Mouse (Mus musculus) bone marrow macrophage, adult 2 months (primary cell): ENCODE measurements at regions not wholly inside any gene's neighbourhood (a gene's known extent, or its start where the extent isn't known, plus 50 kb on each side); places are given as distances from the start of the nearest gene placed in this dataset.
"Not testable (repeated sequence)": the region's sequence is repeated elsewhere in the genome, so short reads cannot be mapped to it uniquely, and the experiment has no call there.

Source experiments
- H3K27ac ChIP-seq: 2 replicates; pipeline ENCODE4 v1.5.1; 2012; ENCODE audit warnings: low read depth, low read length; ENCODE audit not compliant: insufficient read depth
- H3K4me1 ChIP-seq: 2 replicates; pipeline ENCODE4 v1.6.1; 2012; ENCODE audit warnings: low read length; ENCODE audit not compliant: control insufficient read depth, insufficient read depth
- H3K4me3 ChIP-seq: 2 replicates; pipeline ENCODE4 v1.5.1; 2012; ENCODE audit warnings: mild to moderate bottlenecking, low read length, moderate library complexity; ENCODE audit not compliant: insufficient read depth
- CTCF ChIP-seq: IDR thresholded peaks from 2 replicates; pipeline ENCODE4 v1.5.1; 2012; ENCODE audit warnings: low read depth, mild to moderate bottlenecking, low read length, moderate library complexity
- POLR2A ChIP-seq: IDR thresholded peaks from 2 replicates; pipeline ENCODE4 v1.6.1; 2012; ENCODE audit warnings: mild to moderate bottlenecking, low read depth, low read length, borderline replicate concordance

GRCm38 (mm10) chr3:109256723-109257122 is 83.7 kb upstream of the Vav3 start:
- no peak for TF ChIP-seq POLR2A
- no peak for TF ChIP-seq CTCF

GRCm38 (mm10) chr3:109266947-109267346 is 73.5 kb upstream of the Vav3 start:
- not testable (repeated sequence) for H3K4me3 ChIP-seq
- H3K27ac ChIP-seq, result peak overlapping the region; percentile 65

More at GRCm38 (mm10) chr3:109256723-109257122, 83.7 kb upstream of the Vav3 start:
- no peak overlapping the region for H3K27ac ChIP-seq
- peaks cover 44% of the 10 kb centered on the region for H3K4me1 ChIP-seq
- no peak overlapping the region for H3K4me3 ChIP-seq

GRCm38 (mm10) chr3:109270783-109271182 is 69.7 kb upstream of the Vav3 start:
- no peak for TF ChIP-seq CTCF
- TF ChIP-seq POLR2A, result no peak
- H3K4me1 ChIP-seq, result peaks cover 35% of the 10 kb centered on the region
- H3K4me3 ChIP-seq, result no peak overlapping the region
- no peak overlapping the region for H3K27ac ChIP-seq

More at GRCm38 (mm10) chr3:109266947-109267346, 73.5 kb upstream of the Vav3 start:
- H3K4me1 ChIP-seq, result peaks cover 18% of the 10 kb centered on the region

- Histone ChIP-seq H3K4me3 (no peak overlapping the region), H3K4me1 (peaks cover 23% of the 10 kb centered on the region), H3K27ac (peak overlapping the region; percentile 73)
- no peak for TF ChIP-seq POLR2A
- TF ChIP-seq CTCF, result no peak
These were observed 67.2 kb upstream of the Vav3 start for GRCm38 (mm10) chr3:109273074-109273801.

GRCm38 (mm10) chr3:109273802-109274155 is 66.7 kb upstream of the Vav3 start:
- TF ChIP-seq CTCF (no peak), POLR2A (no peak)
- Histone ChIP-seq H3K27ac (peak overlapping the region; percentile 73), H3K4me1 (peaks cover 23% of the 10 kb centered on the region)

GRCm38 (mm10) chr3:109279086-109279485 is 61.4 kb upstream of the Vav3 start:
- TF ChIP-seq POLR2A (no peak), CTCF (no peak)
- H3K27ac ChIP-seq, result no peak overlapping the region
- no peak overlapping the region for H3K4me3 ChIP-seq
- peaks cover 7% of the 10 kb centered on the region for H3K4me1 ChIP-seq

More at GRCm38 (mm10) chr3:109273802-109274155, 66.7 kb upstream of the Vav3 start:
- H3K4me3 ChIP-seq, result no peak overlapping the region

GRCm38 (mm10) chr3:109286590-109286989 is 53.9 kb upstream of the Vav3 start:
- no peak for TF ChIP-seq CTCF
- TF ChIP-seq POLR2A, result no peak

More at GRCm38 (mm10) chr3:109286590-109286989, 53.9 kb upstream of the Vav3 start:
- no peak overlapping the region for H3K4me3 ChIP-seq
- H3K4me1 ChIP-seq, result no peaks in the 10 kb centered on the region
- H3K27ac ChIP-seq, result no peak overlapping the region
